Mouse (Mus musculus) urinary bladder, postnatal 36 days (tissue): ENCODE data around the gene Serinc2.

Experiments used
- DNase-seq, 2 experiments: peaks; one replicate each; pipeline ENCODE4 v3.0.0; 2022; ENCODE audit warnings: low spot score in 2 of 2, mixed read lengths in 1 of 2

Serinc2 gene

GRCm38 (mm10) chr4:130297123-130297529, 18.1 kb upstream of the Serinc2 start:
- DNase-seq = no peak

GRCm38 (mm10) chr4:130296243-130296965, 17.4 kb upstream of the Serinc2 start:
- DNase-seq = no peak

GRCm38 (mm10) chr4:130295047-130295745, 16.2 kb upstream of the Serinc2 start:
- DNase-seq = no peak

- DNase-seq = no peak
Observed at GRCm38 (mm10) chr4:130294513-130294912, 15.5 kb upstream of the Serinc2 start.

- DNase-seq = peak; percentile 69
Observed at GRCm38 (mm10) chr4:130292271-130292670, 13.3 kb upstream of the Serinc2 start.

GRCm38 (mm10) chr4:130289824-130290223, 10.8 kb upstream of the Serinc2 start:
- no peak for DNase-seq

- no peak for DNase-seq
Observed at GRCm38 (mm10) chr4:130286531-130286930, 7.5 kb upstream of the Serinc2 start.

GRCm38 (mm10) chr4:130283826-130284225, 4.8 kb upstream of the Serinc2 start:
- no peak for DNase-seq

- no peak for DNase-seq
Observed at GRCm38 (mm10) chr4:130282856-130283255, 3.9 kb upstream of the Serinc2 start.

GRCm38 (mm10) chr4:130276573-130277176, 2.3 kb downstream of the Serinc2 start:
- peak; percentile 44 to 50 for DNase-seq

- DNase-seq = no peak
Observed at GRCm38 (mm10) chr4:130275823-130276105, 3.2 kb downstream of the Serinc2 start.

- peak; percentile 36 to 46 for DNase-seq
Observed at GRCm38 (mm10) chr4:130275016-130275822, 3.8 kb downstream of the Serinc2 start.

- peak in 1 of 2 experiments; percentile 10 for DNase-seq
Observed at GRCm38 (mm10) chr4:130274346-130275015, 4.5 kb downstream of the Serinc2 start.

- peak; percentile 39 to 49 for DNase-seq
Observed at GRCm38 (mm10) chr4:130273698-130274345, 5.2 kb downstream of the Serinc2 start.

- no peak for DNase-seq
Observed at GRCm38 (mm10) chr4:130270611-130271347, 8.2 kb downstream of the Serinc2 start.

GRCm38 (mm10) chr4:130270089-130270488, 8.9 kb downstream of the Serinc2 start:
- DNase-seq = no peak

- peak; percentile 28 to 38 for DNase-seq
Observed at GRCm38 (mm10) chr4:130268736-130269135, 10.3 kb downstream of the Serinc2 start.

- peak; percentile 15 to 31 for DNase-seq
Observed at GRCm38 (mm10) chr4:130267069-130267468, 11.9 kb downstream of the Serinc2 start.

- peak in 1 of 2 experiments; percentile 6 for DNase-seq
Observed at GRCm38 (mm10) chr4:130266601-130267000, 12.4 kb downstream of the Serinc2 start.

- peak; percentile 56 to 59 for DNase-seq
Observed at GRCm38 (mm10) chr4:130264698-130265349, 14.2 kb downstream of the Serinc2 start.
